Mouse (Mus musculus): ENCODE measurements around the gene Bcas3. TPM values are rescaled to one million over a fixed set of nuclear protein-coding genes. Genes with fewer than 3 reads are reported as not detected.

Gene Bcas3
- total and polyA plus RNA-seq, 2 experiments from 2014 or later, result 31.6 to 32.3 TPM

- H3K4me2 ChIP-seq (ENCODE audit: low read depth, low read length), result no peak overlapping the region
- DNase-seq (ENCODE audit: low spot score) (no peak), ATAC-seq (no peak)
- 27% methylated on average over 2 of the region's 2 CpGs for WGBS
- H3K4me1 ChIP-seq (ENCODE audit: insufficient read depth, low read length), result no peaks in the 10 kb centered on the region; the same call in none of the 2 replicates
- H3K9ac ChIP-seq (replicated peaks; ENCODE audit: low read length), result no peak overlapping the region
- H3K4me3 ChIP-seq (ENCODE audit: low read length), result no peak overlapping the region
- no peaks in the 10 kb centered on the region for H3K9me3 ChIP-seq (ENCODE audit: low read length)
- H3K27me3 ChIP-seq (ENCODE audit: insufficient read depth, low read length), result no peaks in the 10 kb centered on the region
- H3K36me3 ChIP-seq (ENCODE audit: insufficient read depth, low read length), result no peaks in the 10 kb centered on the region
- no peak for TF ChIP-seq CTCF (IDR thresholded peaks at IDR 0.05; ENCODE audit: low read depth)
- H3K27ac ChIP-seq, result no peak overlapping the region
These were observed 268.5 kb downstream of the Bcas3 start for GRCm38 (mm10) chr11:85621486-85621885.

DNA sequence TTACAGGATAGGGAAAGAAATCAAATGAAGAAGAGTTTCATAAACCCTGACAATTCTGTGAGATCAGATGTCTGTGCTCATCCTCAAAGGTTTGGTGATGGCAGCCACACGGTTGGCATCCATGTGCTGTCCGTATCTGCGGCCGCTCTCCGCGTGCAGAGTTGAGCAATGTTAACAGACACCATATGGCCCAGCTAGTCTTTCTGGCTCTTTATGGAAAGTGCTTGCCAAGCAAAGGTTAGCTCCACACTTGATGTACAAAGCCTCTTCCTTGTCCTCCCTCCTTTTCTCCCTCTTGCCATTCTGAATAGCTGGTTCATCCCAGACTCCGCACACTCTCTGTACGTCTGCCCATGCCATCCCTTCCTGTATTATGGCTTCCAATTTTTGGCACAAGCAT, 269.0 kb downstream of the Bcas3 start:
- Histone ChIP-seq H3K36me3 (ENCODE audit: insufficient read depth, low read length) (no peaks in the 10 kb centered on the region), H3K4me2 (ENCODE audit: low read depth, low read length) (no peak overlapping the region), H3K4me1 (ENCODE audit: insufficient read depth, low read length) (no peaks in the 10 kb centered on the region; the same call in none of the 2 replicates), H3K9me3 (ENCODE audit: low read length) (no peaks in the 10 kb centered on the region), H3K27me3 (ENCODE audit: insufficient read depth, low read length) (no peaks in the 10 kb centered on the region), H3K27ac (no peak overlapping the region), H3K4me3 (ENCODE audit: low read length) (no peak overlapping the region), H3K9ac (replicated peaks; ENCODE audit: low read length) (no peak overlapping the region)
- DNase-seq (ENCODE audit: low spot score) (peak; percentile 36), ATAC-seq (no peak)
- WGBS, result 55% methylated on average over 8 of the region's 8 CpGs
- no peak for TF ChIP-seq CTCF (IDR thresholded peaks at IDR 0.05; ENCODE audit: low read depth)

DNA sequence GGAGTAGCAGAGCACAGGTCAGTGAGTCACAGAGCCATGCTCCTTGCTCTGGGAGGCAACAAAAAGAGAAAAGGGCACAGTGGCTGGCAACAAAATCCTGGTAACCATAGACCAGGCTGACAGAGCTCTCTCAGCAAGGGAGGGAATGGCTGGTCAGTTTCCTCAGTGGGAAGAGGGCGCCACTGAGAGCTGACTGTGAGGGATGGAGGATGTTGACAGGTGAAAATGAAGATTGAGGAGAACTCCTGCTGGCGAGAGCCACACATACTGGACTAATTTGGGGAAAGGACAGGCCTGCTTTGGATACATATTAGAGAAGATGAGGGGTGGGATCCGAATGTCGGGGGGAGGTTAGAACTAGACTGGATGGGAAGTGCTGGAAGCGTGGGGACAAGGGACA, 272.2 kb downstream of the Bcas3 start:
- no peak for DNase-seq (ENCODE audit: low spot score)
- ATAC-seq, result no peak
- Histone ChIP-seq H3K36me3 (ENCODE audit: insufficient read depth, low read length) (no peaks in the 10 kb centered on the region), H3K27ac (no peak overlapping the region), H3K4me2 (ENCODE audit: low read depth, low read length) (no peak overlapping the region), H3K4me1 (ENCODE audit: insufficient read depth, low read length) (no peaks in the 10 kb centered on the region; the same call in none of the 2 replicates), H3K4me3 (ENCODE audit: low read length) (no peak overlapping the region), H3K27me3 (ENCODE audit: insufficient read depth, low read length) (no peaks in the 10 kb centered on the region), H3K9ac (replicated peaks; ENCODE audit: low read length) (no peak overlapping the region), H3K9me3 (ENCODE audit: low read length) (no peaks in the 10 kb centered on the region)
- WGBS, result 79% methylated on average over 5 of the region's 5 CpGs
- peak; percentile 23; the same call in 1 of the 2 replicates for TF ChIP-seq CTCF (IDR thresholded peaks at IDR 0.05; ENCODE audit: low read depth)

DNA sequence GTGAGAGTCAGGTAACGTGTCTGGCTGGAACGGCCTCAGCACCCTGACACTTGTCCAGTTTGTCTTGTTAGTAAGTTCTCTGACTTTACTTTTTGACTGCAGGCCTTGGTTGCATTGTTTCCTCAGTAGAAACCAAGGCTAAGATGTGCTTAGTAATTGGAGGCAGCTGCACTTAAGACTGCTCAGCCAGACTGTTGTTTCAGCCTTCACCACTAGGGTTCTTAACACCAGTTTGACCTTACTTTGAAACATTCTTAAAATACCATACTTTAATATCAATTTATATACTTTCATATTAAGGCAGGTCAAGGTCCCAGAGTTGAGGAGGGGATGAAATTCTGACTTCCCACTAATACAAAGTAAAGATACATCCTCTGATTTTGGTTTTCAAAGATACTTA, 273.9 kb downstream of the Bcas3 start:
- H3K9me3 ChIP-seq (ENCODE audit: low read length), result no peaks in the 10 kb centered on the region
- TF ChIP-seq CTCF (IDR thresholded peaks at IDR 0.05; ENCODE audit: low read depth), result peak; percentile 51
- no peaks in the 10 kb centered on the region for H3K27me3 ChIP-seq (ENCODE audit: insufficient read depth, low read length)
- H3K4me3 ChIP-seq (ENCODE audit: low read length), result no peak overlapping the region
- no peak overlapping the region for H3K27ac ChIP-seq
- no peak overlapping the region for H3K9ac ChIP-seq (replicated peaks; ENCODE audit: low read length)
- H3K36me3 ChIP-seq (ENCODE audit: insufficient read depth, low read length), result no peaks in the 10 kb centered on the region
- H3K4me2 ChIP-seq (ENCODE audit: low read depth, low read length), result no peak overlapping the region
- WGBS, result 91% methylated on average over 2 of the region's 2 CpGs
- H3K4me1 ChIP-seq (ENCODE audit: insufficient read depth, low read length), result no peaks in the 10 kb centered on the region; the same call in 1 of the 2 replicates
- no peak for DNase-seq (ENCODE audit: low spot score)
- no peak for ATAC-seq

DNA sequence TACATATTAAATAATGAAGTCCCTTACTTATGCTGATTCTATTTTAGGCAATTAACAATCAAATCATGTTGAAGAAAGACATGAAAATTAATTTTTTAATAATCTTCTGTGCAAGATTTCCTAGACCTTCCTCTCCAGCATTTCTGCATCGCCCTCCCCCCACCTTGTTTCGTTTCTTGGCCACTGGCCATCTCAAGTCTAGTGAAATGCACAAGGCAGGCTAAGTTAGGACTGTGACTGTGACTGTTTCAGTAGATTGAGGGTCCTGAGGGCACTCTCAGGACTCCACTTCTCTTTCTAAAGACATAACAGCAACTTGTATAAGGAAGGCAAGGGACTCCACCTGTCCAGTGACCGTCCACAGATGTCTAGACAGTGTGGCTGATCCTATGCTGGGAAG, 274.4 kb downstream of the Bcas3 start:
- no peaks in the 10 kb centered on the region; the same call in 1 of the 2 replicates for H3K4me1 ChIP-seq (ENCODE audit: insufficient read depth, low read length)
- WGBS, result 68% methylated on average over 3 of the region's 3 CpGs
- H3K36me3 ChIP-seq (ENCODE audit: insufficient read depth, low read length), result no peaks in the 10 kb centered on the region
- no peak overlapping the region for H3K4me3 ChIP-seq (ENCODE audit: low read length)
- DNase-seq (ENCODE audit: low spot score) (no peak), ATAC-seq (no peak)
- TF ChIP-seq CTCF (IDR thresholded peaks at IDR 0.05; ENCODE audit: low read depth), result no peak
- no peak overlapping the region for H3K27ac ChIP-seq
- no peaks in the 10 kb centered on the region for H3K9me3 ChIP-seq (ENCODE audit: low read length)
- H3K9ac ChIP-seq (replicated peaks; ENCODE audit: low read length), result no peak overlapping the region
- no peaks in the 10 kb centered on the region for H3K27me3 ChIP-seq (ENCODE audit: insufficient read depth, low read length)
- H3K4me2 ChIP-seq (ENCODE audit: low read depth, low read length), result no peak overlapping the region

DNA sequence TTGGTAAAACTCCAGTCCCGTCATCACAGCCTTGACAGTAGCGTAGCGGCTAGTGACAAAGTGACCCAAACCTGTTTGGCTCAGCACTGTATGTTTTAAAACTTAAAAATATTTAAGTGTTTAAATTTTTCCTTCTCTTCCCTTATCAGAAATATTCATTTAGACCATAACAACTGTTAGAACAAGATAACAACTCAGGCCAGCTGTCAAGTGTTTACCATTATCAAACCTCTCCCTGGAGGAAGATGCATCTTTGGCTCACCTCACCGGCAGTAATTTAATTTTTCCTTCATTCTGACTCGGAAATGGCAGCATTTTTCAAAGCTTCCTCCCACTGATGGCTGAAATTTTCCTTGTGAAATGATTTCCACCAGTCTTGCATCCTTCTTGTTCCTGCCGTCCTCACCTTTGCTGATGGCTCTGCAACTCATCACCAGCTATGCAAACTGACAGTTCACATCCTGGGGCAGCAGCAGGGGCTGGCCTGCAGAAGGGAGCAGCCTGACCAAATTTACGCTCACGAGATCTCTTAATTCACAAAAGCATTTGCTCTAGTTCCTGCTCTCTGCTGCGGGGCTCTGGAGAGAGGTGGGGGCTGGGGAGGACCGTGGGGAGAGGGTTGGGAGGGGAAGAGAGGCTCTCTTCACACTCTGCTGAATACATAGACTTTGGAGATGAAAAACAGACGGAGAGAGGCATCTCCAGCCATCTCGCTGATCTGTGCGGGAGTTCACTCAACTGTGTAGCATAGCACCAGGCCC, 275.5 kb downstream of the Bcas3 start:
- Histone ChIP-seq H3K4me1 (ENCODE audit: insufficient read depth, low read length) (no peaks in the 10 kb centered on the region), H3K9ac (replicated peaks; ENCODE audit: low read length) (no peak overlapping the region), H3K36me3 (ENCODE audit: insufficient read depth, low read length) (no peaks in the 10 kb centered on the region), H3K4me2 (ENCODE audit: low read depth, low read length) (peak overlapping the region; percentile 8; the same call in 1 of the 2 replicates), H3K27ac (0 out of 2 replicates have a peak overlapping the region, but pooled peaks have one; percentile 11), H3K4me3 (ENCODE audit: low read length) (no peak overlapping the region), H3K9me3 (ENCODE audit: low read length) (no peaks in the 10 kb centered on the region), H3K27me3 (ENCODE audit: insufficient read depth, low read length) (no peaks in the 10 kb centered on the region)
- no peak for TF ChIP-seq CTCF (IDR thresholded peaks at IDR 0.05; ENCODE audit: low read depth)
- DNase-seq (ENCODE audit: low spot score) (peak; percentile 41), ATAC-seq (peak; percentile 43; the same call in 1 of the 2 replicates)
- 40% methylated on average over 13 of the region's 13 CpGs for WGBS

DNA sequence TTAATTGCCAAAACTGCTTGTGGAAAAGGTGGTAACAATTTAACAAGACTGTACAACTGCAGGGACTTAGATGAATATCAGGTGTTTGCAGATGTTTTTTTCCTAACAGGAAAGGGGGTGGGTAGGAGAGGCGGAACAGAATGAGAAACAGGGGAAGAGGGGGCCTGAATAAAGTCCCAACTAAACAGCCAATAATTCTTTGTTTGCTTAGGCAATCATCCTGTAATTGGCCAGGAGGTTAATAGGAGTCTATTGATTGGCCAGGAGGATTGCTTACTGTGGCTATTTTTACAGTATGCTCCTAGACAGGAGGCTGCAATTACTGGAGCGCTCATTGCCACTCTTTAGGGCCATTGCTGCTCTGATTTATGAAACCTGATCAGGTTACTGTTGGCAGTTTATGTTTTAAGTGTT, 279.6 kb downstream of the Bcas3 start:
- H3K27me3 ChIP-seq (ENCODE audit: insufficient read depth, low read length), result no peaks in the 10 kb centered on the region

More for the DNA sequence above, 279.6 kb downstream of the Bcas3 start:
- Histone ChIP-seq H3K36me3 (ENCODE audit: insufficient read depth, low read length) (no peaks in the 10 kb centered on the region), H3K27ac (no peak overlapping the region), H3K9ac (replicated peaks; ENCODE audit: low read length) (no peak overlapping the region), H3K4me2 (ENCODE audit: low read depth, low read length) (no peak overlapping the region), H3K9me3 (ENCODE audit: low read length) (no peaks in the 10 kb centered on the region), H3K4me3 (ENCODE audit: low read length) (no peak overlapping the region), H3K4me1 (ENCODE audit: insufficient read depth, low read length) (no peaks in the 10 kb centered on the region)
- WGBS, result 81% methylated on average over 2 of the region's 2 CpGs
- ATAC-seq (no peak), DNase-seq (ENCODE audit: low spot score) (no peak)
- TF ChIP-seq CTCF (IDR thresholded peaks at IDR 0.05; ENCODE audit: low read depth), result no peak
